Mouse (Mus musculus): ENCODE measurements around the gene Rcn3.

- TF ChIP-seq GATA1 (IDR thresholded peaks at IDR 0.05; ENCODE audit: low read length) (no peak), TAL1 (IDR thresholded peaks at IDR 0.05; ENCODE audit: low read length) (no peak)
Measured at GRCm38 (mm10) chr7:45043307-45043706, 48.7 kb downstream of the Rcn3 start.

Data from erythroblast, embryonic 14.5 days (primary cell).